Mouse (Mus musculus) heart, adult 2 months (tissue): ENCODE measurements around the gene Dnal4.

Experiments
- CTCF ChIP-seq: fragments of 200-600 bp; IDR thresholded peaks from 2 replicates; pipeline ENCODE4 v1.8.1; 2022; ENCODE audit warnings: antibody characterized with exemption, mild to moderate bottlenecking, moderate library complexity
- EP300 ChIP-seq: fragments of 200-500 bp; IDR thresholded peaks from 2 replicates; pipeline ENCODE4 v1.6.1; 2011; ENCODE audit warnings: low read depth, low read length, control low read depth; ENCODE audit not compliant: insufficient read depth
- POLR2A ChIP-seq: fragments of 200-500 bp; IDR thresholded peaks from 2 replicates; pipeline ENCODE4 v1.6.1; 2011; ENCODE audit warnings: mild to moderate bottlenecking, low read depth, low read length, control low read depth; ENCODE audit not compliant: insufficient read depth

- no peak for TF ChIP-seq CTCF
- TF ChIP-seq POLR2A = no peak
- no peak for TF ChIP-seq EP300
Measured at GRCm38 (mm10) chr15:79734311-79734710, 43.3 kb downstream of the Dnal4 start.
